ENCODE assay signal across 10 mouse cellular contexts in genomic region chr19:57238461-57238860, GRCm38 (mm10).
DNase-seq lines count a peak whose midpoint lies in the region; ATAC-seq and TF ChIP-seq lines count a peak whose summit lies in the region.
"Had no signal": no experiment of that assay in that cellular context is flagged by ENCODE, and none has a peak within 500 bp of the region (broad histone marks: within the 10 kb centered on the region; RNA-seq: fewer than 3 reads in every experiment).

No protein-coding gene starts in this region.

- no peak overlapping the region for H3K4me2 ChIP-seq in forebrain, embryonic 15.5 days (replicated peaks)
- no peak overlapping the region for H3K4me2 ChIP-seq in forebrain, embryonic 12.5 days
- H3K4me2 ChIP-seq: hindbrain, embryonic 15.5 days had no signal

- peaks cover 36% of the 10 kb centered on the region for H3K4me1 ChIP-seq in forebrain, embryonic 15.5 days
- 0 out of 2 replicates have a peak, but pooled peaks cover 6% of the 10 kb centered on the region for H3K4me1 ChIP-seq in forebrain, embryonic 12.5 days
- peaks cover 9% of the 10 kb centered on the region for H3K4me1 ChIP-seq in cortical plate, adult 2 months (ENCODE audit: control insufficient read depth, insufficient read depth, low read length)

- TF ChIP-seq POLR2A in cortical plate, adult 2 months (IDR thresholded peaks at IDR 0.05; ENCODE audit: extremely low read depth, insufficient read depth, low read length), result no peak

- peaks cover 31% of the 10 kb centered on the region for H3K79me2 ChIP-seq in C2C12 (ENCODE audit: control insufficient read depth, insufficient read depth)

- H3K9ac ChIP-seq in forebrain, embryonic 15.5 days (replicated peaks), result no peak overlapping the region
- no peak overlapping the region for H3K9ac ChIP-seq in forebrain, embryonic 12.5 days
- H3K9ac ChIP-seq: hindbrain, embryonic 15.5 days had no signal

- H3K9me3 ChIP-seq in forebrain, embryonic 15.5 days, result no peaks in the 10 kb centered on the region
- no peaks in the 10 kb centered on the region for H3K9me3 ChIP-seq in forebrain, embryonic 12.5 days
- H3K9me3 ChIP-seq: hindbrain, embryonic 15.5 days had no signal

- peak; percentile 51; the same call in 1 of the 2 replicates for ATAC-seq in forebrain, embryonic 15.5 days (replicated peaks)
- ATAC-seq in forebrain, embryonic 12.5 days (ENCODE audit: low FRiP score), result no peak
- ATAC-seq: CD4-positive, CD25-positive, alpha-beta regulatory T cell, adult 4 months had no signal

- intact Hi-C loops in left cerebral cortex, postnatal 36 days (cut with DNase I), result loop anchor here (5.0 kb wide), 3 partner anchors 34 to 76 kb away; no protein-coding TSS in a partner anchor

- no peaks in the 10 kb centered on the region for H3K27me3 ChIP-seq in forebrain, embryonic 15.5 days
- 0 out of 2 replicates have a peak, but pooled peaks cover 3% of the 10 kb centered on the region for H3K27me3 ChIP-seq in forebrain, embryonic 12.5 days
- H3K27me3 ChIP-seq in C2C12 (ENCODE audit: control insufficient read depth, insufficient read depth, insufficient read length), result no peaks in the 10 kb centered on the region
- H3K27me3 ChIP-seq: hindbrain, embryonic 15.5 days had no signal

- H3ac ChIP-seq in C2C12 (ENCODE audit: control insufficient read depth, insufficient read length, low read depth), result peak overlapping the region; percentile 34

- peak overlapping the region; percentile 47 for H3K27ac ChIP-seq in forebrain, embryonic 15.5 days (replicated peaks)
- H3K27ac ChIP-seq in forebrain, embryonic 12.5 days, result no peak overlapping the region
- H3K27ac ChIP-seq in cortical plate, adult 2 months (ENCODE audit: insufficient read depth, low read length), result no peak overlapping the region
- H3K27ac ChIP-seq: hindbrain, embryonic 15.5 days had no signal

- DNase-seq in left cerebral cortex, postnatal 36 days (ENCODE audit: low spot score in 2 of 2), result peak; percentile 57 to 60
- DNase-seq in spleen, postnatal 14 days (ENCODE audit: low spot score in 2 of 2), result no peak
- no peak for DNase-seq in gastrocnemius, adult 8-10 months (ENCODE audit: low spot score in 2 of 2)
- DNase-seq in thymus, postnatal 10 days (ENCODE audit: low spot score in 2 of 2), result no peak

- no peaks in the 10 kb centered on the region for H3K36me3 ChIP-seq in forebrain, embryonic 15.5 days
- H3K36me3 ChIP-seq in forebrain, embryonic 12.5 days (replicated peaks), result no peaks in the 10 kb centered on the region
- H3K36me3 ChIP-seq in C2C12 (ENCODE audit: control insufficient read depth, insufficient read depth), result no peaks in the 10 kb centered on the region
- H3K36me3 ChIP-seq: hindbrain, embryonic 15.5 days had no signal

- TF ChIP-seq CTCF in C2C12 (IDR thresholded peaks at IDR 0.05; ENCODE audit: control insufficient read depth, insufficient read depth, insufficient read length), result no peak
- no peak for TF ChIP-seq CTCF in cortical plate, adult 2 months (IDR thresholded peaks at IDR 0.05; ENCODE audit: extremely low read depth, insufficient read depth, low read length)

- peaks cover 1% of the 10 kb centered on the region for H3K79me3 ChIP-seq in C2C12 (ENCODE audit: low read depth)

- no peak overlapping the region for H3K4me3 ChIP-seq in forebrain, embryonic 15.5 days
- no peak overlapping the region for H3K4me3 ChIP-seq in forebrain, embryonic 12.5 days (replicated peaks)
- peak overlapping the region; percentile 27 for H3K4me3 ChIP-seq in C2C12 (ENCODE audit: insufficient read depth, poor library complexity, severe bottlenecking)
- H3K4me3 ChIP-seq in cortical plate, adult 2 months (ENCODE audit: insufficient read depth, low read length), result peak overlapping the region; percentile 16
- H3K4me3 ChIP-seq: hindbrain, embryonic 15.5 days had no signal

- WGBS in forebrain, embryonic 15.5 days, result 45% methylated on average over 7 of the region's 7 CpGs
- 71% methylated on average over 7 of the region's 7 CpGs for WGBS in forebrain, embryonic 12.5 days

TF ChIP-seq in C2C12, 6 proteins besides CTCF, POLR2A, EP300 and RAD21:
- TF ChIP-seq MAX (IDR thresholded peaks at IDR 0.05), result peak; percentile 51
- TF ChIP-seq FOSL1 (IDR thresholded peaks at IDR 0.05; ENCODE audit: insufficient read depth, low read length, poor library complexity, severe bottlenecking), result no peak
- TF ChIP-seq MYOD1 (IDR thresholded peaks at IDR 0.05; ENCODE audit: control insufficient read depth, insufficient read length, low read depth), result no peak
- TF ChIP-seq CEBPB (IDR thresholded peaks at IDR 0.05; ENCODE audit: low read depth), result no peak
- TF ChIP-seq USF1 (IDR thresholded peaks at IDR 0.05; ENCODE audit: low read depth), result no peak
- TF ChIP-seq MYOG (IDR thresholded peaks at IDR 0.05; ENCODE audit: control insufficient read depth, extremely low read depth, insufficient read length), result no peak

Comparison
In these comparisons a context has a peak if more than half of its experiments do, and no peak if none do; other contexts are left out.
1. H3K4me3 ChIP-seq: peak in C2C12 (single experiment) and cortical plate, adult 2 months (single experiment); none in forebrain, embryonic 15.5 days (single experiment) and forebrain, embryonic 12.5 days (single experiment).
2. DNase-seq: peak in left cerebral cortex, postnatal 36 days (2 of 2); none in spleen, postnatal 14 days (0 of 2), gastrocnemius, adult 8-10 months (0 of 2) and thymus, postnatal 10 days (0 of 2).